In genomic region chr11:107469031-107469522, GRCm38 (mm10) we compare ENCODE assay signal across 8 mouse cellular contexts. TPM values are rescaled to one million over a fixed set of nuclear protein-coding genes. Genes with fewer than 3 reads are reported as not detected.
DNase-seq lines count a peak whose midpoint lies in the region; ATAC-seq and TF ChIP-seq lines count a peak whose summit lies in the region.

No protein-coding gene starts in this region.

- no peak for DNase-seq in Patski (ENCODE audit: low read depth, low spot score)
- DNase-seq in cerebellum, postnatal 36 days, result peak; percentile 73 to 76
- peak; percentile 70 to 71 for DNase-seq in frontal cortex, postnatal 36 days (ENCODE audit: low spot score in 2 of 2)
- DNase-seq in left cerebral cortex, adult 2 months (ENCODE audit: extremely low spot score in 1 of 2, low spot score in 2 of 2), result peak; percentile 76 to 80
- DNase-seq in retina, postnatal 7 days (ENCODE audit: low read depth, low spot score), result peak; percentile 68
- DNase-seq in urinary bladder, adult 18-20 months (ENCODE audit: low spot score in 2 of 2), result peak; percentile 57 to 60

- ATAC-seq in Patski, result peak; percentile 55
- ATAC-seq in hindbrain, embryonic 16.5 days, result peak; percentile 89

- CTCF ChIA-PET in Patski (lab: Charles Lee), result interaction anchor here (1.3 to 2.2 kb wide), 2 partner anchors 84 to 254 kb away, joined by 4 to 6 read pairs; no protein-coding TSS in a partner anchor

- in situ Hi-C loops in Patski (cut with MboI; ENCODE audit: low pct_unique_long_range_greater_than_20kb), result no loop called here

- peak overlapping the region; percentile 82 for H3K4me3 ChIP-seq in hindbrain, embryonic 16.5 days (ENCODE audit: low read length)
- H3K4me3 ChIP-seq in left cerebral cortex, adult 2 months, result peak overlapping the region; percentile 83
- H3K4me3 ChIP-seq in macrophage (ENCODE audit: inconsistent target), result peak overlapping the region; percentile 88

- peak overlapping the region; percentile 66 for H3K4me2 ChIP-seq in hindbrain, embryonic 16.5 days (ENCODE audit: low read length)

- 0% methylated on average over 38 of the region's 38 CpGs for WGBS in hindbrain, embryonic 16.5 days
- under 1% methylated on average over 37 of the region's 38 CpGs for WGBS in macrophage (ENCODE audit: missing documents)

- H3K4me1 ChIP-seq in hindbrain, embryonic 16.5 days (ENCODE audit: control insufficient read depth, insufficient read depth, low read depth, low read length), result peaks cover 16% of the 10 kb centered on the region

- peak overlapping the region; percentile 92 for H3K9ac ChIP-seq in hindbrain, embryonic 16.5 days (ENCODE audit: low read depth, low read length)

- intact Hi-C loops in left cerebral cortex, adult 2 months (cut with DNase I), result loop anchor here (2.0 to 5.0 kb wide), 4 partner anchors 52 to 152 kb away; no protein-coding TSS in a partner anchor

- no peaks in the 10 kb centered on the region for H3K9me3 ChIP-seq in hindbrain, embryonic 16.5 days (ENCODE audit: control insufficient read depth, low read length)

- H3K36me3 ChIP-seq in hindbrain, embryonic 16.5 days (ENCODE audit: control insufficient read depth, insufficient read depth, low read length), result no peaks in the 10 kb centered on the region
- H3K36me3 ChIP-seq in macrophage (ENCODE audit: inconsistent target), result no peaks in the 10 kb centered on the region

- peak overlapping the region; percentile 90 for H3K27ac ChIP-seq in hindbrain, embryonic 16.5 days (ENCODE audit: low read depth, low read length)
- H3K27ac ChIP-seq in left cerebral cortex, adult 2 months, result peak overlapping the region; percentile 93
- peak overlapping the region; percentile 87 for H3K27ac ChIP-seq in macrophage

- POLR2A ChIA-PET in Patski (lab: Charles Lee), result interaction anchor here (0.5 kb wide), 1 partner anchor 81 kb away, joined by 3 read pairs; no protein-coding TSS in a partner anchor

- peaks cover 48% of the 10 kb centered on the region; the same call in 1 of the 2 replicates for H3K79me2 ChIP-seq in macrophage (ENCODE audit: inconsistent target)

- no peaks in the 10 kb centered on the region for H3K27me3 ChIP-seq in Patski
- no peaks in the 10 kb centered on the region for H3K27me3 ChIP-seq in hindbrain, embryonic 16.5 days (replicated peaks; ENCODE audit: control insufficient read depth, insufficient read depth, low read length)

- TF ChIP-seq CTCF in Patski (IDR thresholded peaks at IDR 0.05), result peak; percentile 100
- TF ChIP-seq CTCF in left cerebral cortex, adult 2 months (IDR thresholded peaks at IDR 0.05), result peak; percentile 95

RNA-seq across cellular contexts. Expression of gene Pitpnc1, which starts 1.4 kb away (rescaled TPM):
- polyA plus RNA-seq in Patski (2021), result 7.3 TPM
- polyA plus RNA-seq in hindbrain, embryonic 16.5 days (2015; fragmentation: Nextera tagmentation; extraction: Ambion mirVana), result 41.5 and 43.0 TPM in 2 replicates
- 10 to 100 TPM; 54.5 to 55.2 TPM for total RNA-seq in left cerebral cortex, adult 2 months (2021)
- 100 to 1,000 TPM in 22 of 26 experiments, 10 to 100 TPM in 4; 73.3 to 454 (median 139) TPM for total RNA-seq in macrophage (2018; cell fraction: chromatin; rRNA removed)
- total RNA-seq in macrophage (2018; cell fraction: cytosol; rRNA removed), result 10 to 100 TPM; 26.8 to 55.8 (median 41.9) TPM
- 100 to 1,000 TPM in 1 of 26 experiments, 10 to 100 TPM in 25; 27.9 to 103 (median 57.9) TPM for total RNA-seq in macrophage (2018; cell fraction: nucleus; rRNA removed)
- 21.3 to 50.1 TPM (median 30.5 TPM) in 3 replicates for polyA plus RNA-seq in macrophage (2018)

RNA-seq across cellular contexts. Expression of gene Psmd12, which starts 10.2 kb away (rescaled TPM):
- 118 TPM for polyA plus RNA-seq in Patski (2021)
- polyA plus RNA-seq in hindbrain, embryonic 16.5 days (2015; fragmentation: Nextera tagmentation; extraction: Ambion mirVana), result 149 and 157 TPM in 2 replicates
- 10 to 100 TPM; 67.1 to 72.9 TPM for total RNA-seq in left cerebral cortex, adult 2 months (2021)
- 10 to 100 TPM; 19.1 to 51.0 (median 37.6) TPM for total RNA-seq in macrophage (2018; cell fraction: chromatin; rRNA removed)
- total RNA-seq in macrophage (2018; cell fraction: cytosol; rRNA removed), result 10 to 100 TPM; 44.9 to 69.9 (median 58.1) TPM
- 10 to 100 TPM; 22.7 to 54.8 (median 34.9) TPM for total RNA-seq in macrophage (2018; cell fraction: nucleus; rRNA removed)
- 51.5 to 101 TPM (median 97.5 TPM) in 3 replicates for polyA plus RNA-seq in macrophage (2018)
